Mouse (Mus musculus): ENCODE measurements around the gene Pkdrej. TPM values are rescaled to one million over a fixed set of nuclear protein-coding genes. Genes with fewer than 3 reads are reported as not detected.
A peak's percentile ranks its signal among the peaks of the same experiment; 100 is the strongest.
"Not testable (repeated sequence)": the region's sequence is repeated elsewhere in the genome, so short reads cannot be mapped to it uniquely, and the experiment has no call there.

The Pkdrej gene
- polyA plus RNA-seq (2015; fragmentation: Nextera tagmentation; extraction: Ambion mirVana) = 0.16 and 0.25 TPM in 2 replicates

GRCm38 (mm10) chr15:85821203-85822010, at the start of gene Pkdrej:
TSS of gene Pkdrej (minus strand) at chr15:85821734.
- H3K4me1 ChIP-seq (ENCODE audit: control insufficient read depth, insufficient read depth, low read length) = peaks cover 10% of the 10 kb centered on the region
- H3K4me2 ChIP-seq (ENCODE audit: low read depth, low read length) = peak within 1 kb of the TSS; percentile 99
- peak within 1 kb of the TSS; percentile 89 for H3K9ac ChIP-seq (ENCODE audit: low read length)
- H3K9me3 ChIP-seq (replicated peaks; ENCODE audit: control insufficient read depth, low read length) = peaks cover 14% of the 10 kb centered on the region; the same call in 1 of the 2 replicates
- H3K4me3 ChIP-seq (replicated peaks; ENCODE audit: low read length) = peak within 1 kb of the TSS; percentile 56
- peak; percentile 83 for ATAC-seq (ENCODE audit: insufficient read depth, low FRiP score)
- H3K36me3 ChIP-seq (ENCODE audit: control insufficient read depth, insufficient read depth, low read length) = no peaks in the 10 kb centered on the region
- no peaks in the 10 kb centered on the region; the same call in 1 of the 2 replicates for H3K27me3 ChIP-seq (ENCODE audit: control insufficient read depth, insufficient read depth, low read length)
- H3K27ac ChIP-seq (ENCODE audit: low read length) = no peak within 1 kb of the TSS
- WGBS = under 1% methylated on average over 65 of the region's 65 CpGs

DNA sequence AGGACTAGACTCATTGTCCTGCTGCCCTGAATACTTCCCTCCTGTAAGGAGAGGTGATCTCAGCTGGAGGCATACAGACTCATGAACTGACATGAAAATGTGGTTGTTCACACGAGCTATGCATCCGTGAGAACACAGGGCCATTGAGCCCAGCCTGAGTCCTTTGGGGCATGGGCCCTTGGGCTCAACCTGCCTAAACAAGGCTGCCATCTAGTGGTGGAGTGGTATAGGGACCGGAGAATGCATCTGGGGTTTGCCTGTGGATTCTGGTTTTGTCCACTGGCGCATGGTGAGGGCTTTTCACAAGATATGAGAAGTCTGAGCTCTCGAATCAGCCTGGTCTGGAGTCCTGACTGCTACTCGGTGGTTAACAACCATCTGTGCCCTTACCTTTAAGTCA, 46.2 kb upstream of the Pkdrej start:
- no peaks in the 10 kb centered on the region for H3K9me3 ChIP-seq (replicated peaks; ENCODE audit: control insufficient read depth, low read length)
- WGBS = 48% methylated on average over 6 of the region's 6 CpGs

GRCm38 (mm10) chr15:85865913-85866312, 44.4 kb upstream of the Pkdrej start:
- 93% methylated on average over 7 of the region's 7 CpGs for WGBS
- H3K36me3 ChIP-seq (ENCODE audit: control insufficient read depth, insufficient read depth, low read length); ATAC-seq (ENCODE audit: insufficient read depth, low FRiP score); H3K27me3 ChIP-seq (ENCODE audit: control insufficient read depth, insufficient read depth, low read length); H3K4me2 ChIP-seq (ENCODE audit: low read depth, low read length); H3K9ac ChIP-seq (ENCODE audit: low read length); H3K4me3 ChIP-seq (replicated peaks; ENCODE audit: low read length); H3K4me1 ChIP-seq (ENCODE audit: control insufficient read depth, insufficient read depth, low read length); H3K27ac ChIP-seq (ENCODE audit: low read length); H3K9me3 ChIP-seq (replicated peaks; ENCODE audit: control insufficient read depth, low read length): not testable (repeated sequence)

More for the DNA sequence above, 46.2 kb upstream of the Pkdrej start:
- H3K36me3 ChIP-seq (ENCODE audit: control insufficient read depth, insufficient read depth, low read length) = peaks cover 10% of the 10 kb centered on the region; the same call in 1 of the 2 replicates
- no peak overlapping the region for H3K27ac ChIP-seq (ENCODE audit: low read length)
- H3K4me1 ChIP-seq (ENCODE audit: control insufficient read depth, insufficient read depth, low read length) = no peaks in the 10 kb centered on the region
- H3K4me3 ChIP-seq (replicated peaks; ENCODE audit: low read length) = no peak overlapping the region
- ATAC-seq (ENCODE audit: insufficient read depth, low FRiP score) = peak; percentile 44; the same call in 1 of the 2 replicates
- no peaks in the 10 kb centered on the region for H3K27me3 ChIP-seq (ENCODE audit: control insufficient read depth, insufficient read depth, low read length)
- no peak overlapping the region for H3K9ac ChIP-seq (ENCODE audit: low read length)
- H3K4me2 ChIP-seq (ENCODE audit: low read depth, low read length) = no peak overlapping the region

- H3K4me1 ChIP-seq (ENCODE audit: control insufficient read depth, insufficient read depth, low read length) = peaks cover 13% of the 10 kb centered on the region
- peak within 1 kb of the TSS; percentile 77 for H3K4me3 ChIP-seq (replicated peaks; ENCODE audit: low read length)
- H3K9me3 ChIP-seq (replicated peaks; ENCODE audit: control insufficient read depth, low read length) = no peaks in the 10 kb centered on the region
- H3K27me3 ChIP-seq (ENCODE audit: control insufficient read depth, insufficient read depth, low read length) = no peaks in the 10 kb centered on the region
- peak within 1 kb of the TSS; percentile 79 for H3K9ac ChIP-seq (ENCODE audit: low read length)
- peak; percentile 99 for ATAC-seq (ENCODE audit: insufficient read depth, low FRiP score)
- peak within 1 kb of the TSS; percentile 59 for H3K27ac ChIP-seq (ENCODE audit: low read length)
- WGBS = under 1% methylated on average over 42 of the region's 42 CpGs
- peak within 1 kb of the TSS; percentile 77 for H3K4me2 ChIP-seq (ENCODE audit: low read depth, low read length)
- no peaks in the 10 kb centered on the region for H3K36me3 ChIP-seq (ENCODE audit: control insufficient read depth, insufficient read depth, low read length)
These were observed 38.0 kb upstream of the Pkdrej start, which contains the start of gene Gtse1 for GRCm38 (mm10) chr15:85859490-85860031. TSS of gene Gtse1 (plus strand) at chr15:85859745.

DNA sequence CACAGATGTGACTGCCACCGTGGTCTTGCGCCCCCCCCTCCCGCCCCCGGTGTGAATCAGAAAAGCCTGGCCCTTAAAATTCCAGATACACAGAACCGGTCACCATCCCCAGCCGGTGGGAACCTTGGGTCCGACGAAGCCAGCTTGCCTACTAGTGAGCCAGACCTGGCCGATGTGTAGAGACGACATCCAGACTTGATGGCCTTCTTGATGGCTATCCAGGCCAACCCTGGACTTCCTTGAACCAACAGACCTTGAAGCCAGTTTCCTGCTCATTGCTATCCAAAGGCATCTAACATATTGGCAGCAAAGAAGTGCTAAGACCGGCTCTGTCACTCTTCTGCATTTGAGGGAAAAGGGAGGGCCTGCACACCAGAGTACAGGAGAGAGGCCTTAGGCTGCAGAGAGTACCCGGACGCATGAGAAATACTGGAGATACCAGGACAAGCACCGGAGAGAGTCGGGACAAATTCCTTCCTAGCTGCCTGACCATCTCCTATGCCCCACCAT, 37.5 kb upstream of the Pkdrej start:
- ATAC-seq (ENCODE audit: insufficient read depth, low FRiP score) = peak; percentile 26; the same call in 1 of the 2 replicates
- peak overlapping the region; percentile 79 for H3K9ac ChIP-seq (ENCODE audit: low read length)
- peak overlapping the region; percentile 77 for H3K4me2 ChIP-seq (ENCODE audit: low read depth, low read length)
- H3K4me3 ChIP-seq (replicated peaks; ENCODE audit: low read length) = peak overlapping the region; percentile 77
- no peaks in the 10 kb centered on the region for H3K27me3 ChIP-seq (ENCODE audit: control insufficient read depth, insufficient read depth, low read length)
- 13% methylated on average over 15 of the region's 15 CpGs for WGBS
- no peaks in the 10 kb centered on the region for H3K9me3 ChIP-seq (replicated peaks; ENCODE audit: control insufficient read depth, low read length)
- no peaks in the 10 kb centered on the region for H3K36me3 ChIP-seq (ENCODE audit: control insufficient read depth, insufficient read depth, low read length)
- H3K27ac ChIP-seq (ENCODE audit: low read length) = peak overlapping the region; percentile 55
- H3K4me1 ChIP-seq (ENCODE audit: control insufficient read depth, insufficient read depth, low read length) = peaks cover 13% of the 10 kb centered on the region

DNA sequence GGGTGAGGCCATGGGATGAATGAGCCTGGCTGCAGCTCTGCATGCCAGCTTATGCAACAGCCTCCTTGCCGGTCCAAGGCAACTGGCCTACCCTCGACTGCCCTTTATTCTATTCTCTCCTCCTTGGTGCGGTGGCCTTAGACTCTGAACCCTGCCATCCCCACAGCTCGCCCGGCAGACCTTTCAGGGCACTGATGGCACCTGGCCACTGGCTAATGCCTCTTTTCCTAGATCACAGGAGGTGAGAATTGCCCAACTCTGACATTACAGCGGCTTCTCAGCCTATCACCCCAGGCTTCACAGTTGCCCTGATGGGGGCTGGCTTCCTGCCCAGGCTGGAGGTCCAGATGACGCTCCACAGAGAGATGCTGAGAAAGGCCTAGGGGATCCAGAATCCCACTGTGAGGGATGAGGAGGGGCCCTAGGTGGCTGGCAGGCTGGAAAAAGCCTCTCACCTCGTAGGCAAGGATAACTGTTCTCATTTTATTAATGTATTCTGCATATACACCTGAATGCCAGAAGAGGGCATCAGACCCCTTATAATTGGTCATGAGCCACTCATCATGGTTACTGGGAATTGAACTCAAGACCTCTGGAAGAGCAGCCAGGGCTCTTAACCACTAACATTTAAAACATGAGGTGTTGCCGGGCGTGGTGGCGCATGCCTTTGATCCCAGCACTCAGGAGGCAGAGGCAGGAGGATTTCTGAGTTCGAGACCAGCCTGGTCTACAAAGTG, 30.3 kb upstream of the Pkdrej start:
- no peak overlapping the region for H3K4me2 ChIP-seq (ENCODE audit: low read depth, low read length)
- no peak overlapping the region for H3K4me3 ChIP-seq (replicated peaks; ENCODE audit: low read length)
- H3K36me3 ChIP-seq (ENCODE audit: control insufficient read depth, insufficient read depth, low read length) = no peaks in the 10 kb centered on the region
- H3K9me3 ChIP-seq (replicated peaks; ENCODE audit: control insufficient read depth, low read length) = no peaks in the 10 kb centered on the region
- H3K9ac ChIP-seq (ENCODE audit: low read length) = no peak overlapping the region
- no peaks in the 10 kb centered on the region for H3K4me1 ChIP-seq (ENCODE audit: control insufficient read depth, insufficient read depth, low read length)
- H3K27me3 ChIP-seq (ENCODE audit: control insufficient read depth, insufficient read depth, low read length) = no peaks in the 10 kb centered on the region
- 80% methylated on average over 12 of the region's 12 CpGs for WGBS
- H3K27ac ChIP-seq (ENCODE audit: low read length) = no peak overlapping the region
- ATAC-seq (ENCODE audit: insufficient read depth, low FRiP score) = no peak

- H3K9ac ChIP-seq (ENCODE audit: low read length) = no peak overlapping the region
- H3K27ac ChIP-seq (ENCODE audit: low read length) = no peak overlapping the region
- no peak overlapping the region for H3K4me3 ChIP-seq (replicated peaks; ENCODE audit: low read length)
- no peaks in the 10 kb centered on the region for H3K4me1 ChIP-seq (ENCODE audit: control insufficient read depth, insufficient read depth, low read length)
- H3K36me3 ChIP-seq (ENCODE audit: control insufficient read depth, insufficient read depth, low read length) = peaks cover 3% of the 10 kb centered on the region; the same call in 1 of the 2 replicates
- H3K9me3 ChIP-seq (replicated peaks; ENCODE audit: control insufficient read depth, low read length) = no peaks in the 10 kb centered on the region
- ATAC-seq (ENCODE audit: insufficient read depth, low FRiP score) = no peak
- no peak overlapping the region for H3K4me2 ChIP-seq (ENCODE audit: low read depth, low read length)
- no peaks in the 10 kb centered on the region for H3K27me3 ChIP-seq (ENCODE audit: control insufficient read depth, insufficient read depth, low read length)
These were observed 23.5 kb upstream of the Pkdrej start for GRCm38 (mm10) chr15:85845071-85845470.

GRCm38 (mm10) chr15:85841796-85842360, 20.3 kb upstream of the Pkdrej start:
- H3K4me2 ChIP-seq (ENCODE audit: low read depth, low read length) = no peak overlapping the region
- H3K36me3 ChIP-seq (ENCODE audit: control insufficient read depth, insufficient read depth, low read length) = peaks cover 3% of the 10 kb centered on the region; the same call in 1 of the 2 replicates
- H3K27ac ChIP-seq (ENCODE audit: low read length) = no peak overlapping the region
- H3K4me1 ChIP-seq (ENCODE audit: control insufficient read depth, insufficient read depth, low read length) = no peaks in the 10 kb centered on the region
- no peak overlapping the region for H3K4me3 ChIP-seq (replicated peaks; ENCODE audit: low read length)
- no peaks in the 10 kb centered on the region for H3K27me3 ChIP-seq (ENCODE audit: control insufficient read depth, insufficient read depth, low read length)
- no peak overlapping the region for H3K9ac ChIP-seq (ENCODE audit: low read length)
- WGBS = 73% methylated on average over 5 of the region's 5 CpGs
- no peak for ATAC-seq (ENCODE audit: insufficient read depth, low FRiP score)
- H3K9me3 ChIP-seq (replicated peaks; ENCODE audit: control insufficient read depth, low read length) = no peaks in the 10 kb centered on the region

All from stomach, embryonic 16.5 days (tissue).